Mouse (Mus musculus): Measurements from ENCODE around the gene Mal.

DNA sequence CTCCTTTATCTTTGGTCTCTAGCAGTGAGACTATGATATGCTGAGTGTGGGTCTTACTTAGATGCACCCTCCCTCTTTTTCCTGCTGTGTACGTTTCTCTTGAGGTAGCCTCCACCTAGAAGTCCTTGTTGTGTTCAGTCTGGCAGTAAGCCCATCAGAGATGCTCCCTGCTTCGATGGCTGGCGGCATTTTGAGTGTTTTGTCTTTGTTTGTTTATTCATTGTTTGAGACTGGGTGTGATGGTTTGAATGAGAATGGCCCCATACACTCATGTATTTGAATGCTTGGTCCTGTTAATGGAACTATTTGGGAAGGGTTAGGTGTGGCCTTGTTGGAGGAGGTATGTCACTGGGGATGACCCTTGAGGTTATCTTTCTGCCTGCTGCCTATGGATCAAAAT, 51.3 kb downstream of the Mal start:
- TF ChIP-seq MAFK (IDR thresholded peaks at IDR 0.05; ENCODE audit: insufficient read depth, low read depth, low read length) (no peak), ZNF384 (IDR thresholded peaks at IDR 0.05; ENCODE audit: low read depth, low read length) (no peak), ZC3H11A (IDR thresholded peaks at IDR 0.05; ENCODE audit: borderline replicate concordance, low read depth, low read length) (no peak), HCFC1 (IDR thresholded peaks at IDR 0.05; ENCODE audit: borderline replicate concordance, insufficient read depth, low read length) (no peak)

All from ES-E14 (cell line).